Mouse (Mus musculus): Measurements from ENCODE around the gene Klhl22. TPM values are rescaled to one million over a fixed set of nuclear protein-coding genes. Genes with fewer than 3 reads are reported as not detected.

Gene Klhl22
- polyA plus RNA-seq, 1 experiment from 2014 or later: 72.1 TPM

DNA sequence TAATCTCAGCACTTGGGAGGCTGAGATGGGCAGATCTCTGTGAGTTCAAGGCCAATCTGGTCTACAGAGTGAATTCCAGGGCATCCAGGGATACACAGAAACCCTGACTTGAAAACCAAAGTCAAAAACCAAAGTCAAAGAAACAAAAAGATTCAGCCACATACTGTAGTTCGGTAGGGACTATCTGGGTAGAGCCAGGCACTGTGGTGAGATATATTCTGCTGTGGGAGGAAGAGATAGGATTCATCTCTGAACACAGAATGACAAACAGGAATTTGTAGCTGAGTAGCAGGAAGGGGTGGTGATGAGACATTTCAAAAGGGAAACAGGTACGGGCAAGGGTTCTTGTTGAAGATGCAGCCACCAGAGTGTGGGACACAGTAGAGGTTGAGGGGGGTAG is 68.8 kb downstream of the Klhl22 start:
- peaks cover 30% of the 10 kb centered on the region for H3K27me3 ChIP-seq
- no peak overlapping the region for H3K4me3 ChIP-seq
- H3K9me3 ChIP-seq: no peaks in the 10 kb centered on the region
- ATAC-seq (replicated peaks): no peak
- no peak overlapping the region for H3K4me2 ChIP-seq (replicated peaks)
- no peak overlapping the region for H3K27ac ChIP-seq (replicated peaks)
- H3K36me3 ChIP-seq: no peaks in the 10 kb centered on the region
- WGBS: 93% methylated on average over 2 of the region's 2 CpGs
- H3K9ac ChIP-seq (replicated peaks): no peak overlapping the region
- H3K4me1 ChIP-seq: peaks cover 8% of the 10 kb centered on the region

DNA sequence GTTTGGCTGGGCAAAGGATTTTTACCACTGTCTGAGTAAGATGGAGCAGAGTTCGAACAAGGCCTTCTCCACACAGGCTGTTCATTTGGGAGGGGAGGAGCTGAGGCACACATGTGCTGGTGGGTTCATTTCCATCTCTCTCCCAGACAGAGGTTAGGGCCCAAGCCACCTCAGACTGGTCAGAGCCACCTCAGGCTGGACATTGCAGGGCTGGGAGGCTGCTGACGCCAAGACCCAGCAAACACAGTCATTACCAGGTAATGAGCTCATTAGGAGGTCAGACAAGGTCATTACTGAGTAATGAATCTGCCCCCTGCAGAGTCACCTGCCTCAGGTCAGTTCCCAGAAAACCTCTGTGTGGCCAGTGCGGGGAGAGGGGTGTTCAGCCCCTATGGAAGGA is 69.4 kb downstream of the Klhl22 start:
- WGBS: 64% methylated on average over 3 of the region's 3 CpGs
- no peak for ATAC-seq (replicated peaks)
- Histone ChIP-seq H3K27ac (replicated peaks) (no peak overlapping the region), H3K27me3 (peaks cover 35% of the 10 kb centered on the region), H3K4me3 (no peak overlapping the region), H3K9ac (replicated peaks) (no peak overlapping the region), H3K9me3 (no peaks in the 10 kb centered on the region), H3K4me1 (peaks cover 9% of the 10 kb centered on the region), H3K4me2 (replicated peaks) (no peak overlapping the region), H3K36me3 (no peaks in the 10 kb centered on the region)

DNA sequence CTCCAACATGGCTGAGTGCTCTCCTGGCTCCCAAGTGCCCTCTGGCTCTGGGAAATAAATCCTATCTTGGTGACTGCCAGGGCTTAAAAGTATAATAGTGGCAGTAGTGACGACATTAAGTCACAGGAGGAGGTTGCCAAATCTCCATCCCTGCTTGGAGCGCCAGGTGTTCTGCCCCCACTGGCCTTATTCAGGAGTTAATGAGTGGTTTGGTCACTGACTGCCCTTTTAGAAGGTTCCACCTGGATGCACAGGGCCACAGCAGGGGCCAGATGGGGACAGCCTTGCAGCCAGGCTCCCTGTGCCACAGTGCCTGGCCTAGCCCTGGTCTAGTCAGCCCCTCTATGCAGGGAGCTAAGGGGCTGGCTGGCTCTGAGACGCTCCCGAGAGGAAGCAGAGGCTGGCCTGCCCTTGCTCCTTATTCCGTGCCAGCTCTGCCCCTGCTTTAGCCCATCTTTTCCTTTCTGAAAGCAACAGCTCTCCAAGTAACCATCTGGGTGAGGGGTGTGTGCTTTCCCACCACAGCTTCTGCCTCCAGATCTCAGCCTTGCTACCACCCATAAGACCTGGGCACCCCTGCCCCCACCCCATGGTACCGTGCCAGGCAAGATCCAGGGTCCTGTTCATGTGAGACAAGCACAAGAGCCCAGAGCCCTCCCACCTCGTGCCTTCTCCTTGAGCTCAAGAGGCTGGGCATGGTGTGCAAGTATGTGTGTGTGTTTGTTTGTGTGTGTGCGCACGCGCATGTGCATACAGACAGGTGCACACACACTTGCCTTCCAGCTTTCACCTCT is 71.2 kb downstream of the Klhl22 start:
- Histone ChIP-seq H3K4me2 (replicated peaks) (no peak overlapping the region), H3K9ac (replicated peaks) (no peak overlapping the region), H3K36me3 (no peaks in the 10 kb centered on the region), H3K27ac (replicated peaks) (no peak overlapping the region), H3K27me3 (peaks cover 49% of the 10 kb centered on the region), H3K4me1 (peaks cover 13% of the 10 kb centered on the region), H3K9me3 (no peaks in the 10 kb centered on the region), H3K4me3 (no peak overlapping the region)
- WGBS: 45% methylated on average over 10 of the region's 10 CpGs
- ATAC-seq (replicated peaks): no peak

DNA sequence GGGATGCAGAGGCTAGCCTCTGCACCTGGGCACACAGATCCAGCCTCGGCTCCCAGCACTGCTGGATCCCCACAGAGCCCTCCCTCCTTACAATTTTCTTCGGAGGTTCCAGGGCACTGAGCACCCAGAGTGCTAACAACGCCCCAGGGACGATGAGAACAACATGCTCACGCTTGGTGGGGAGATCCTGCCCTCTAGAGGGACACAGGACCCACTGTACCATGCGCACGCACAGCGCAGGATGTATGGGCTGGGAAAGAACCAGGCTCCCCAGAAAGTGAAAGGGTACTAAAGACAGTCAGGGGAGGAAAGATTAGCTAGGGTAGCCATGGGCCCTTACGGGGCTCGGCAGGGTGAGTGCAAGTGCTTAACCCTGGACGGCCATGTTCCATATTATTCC is 72.4 kb downstream of the Klhl22 start:
- no peak for ATAC-seq (replicated peaks)
- 7% methylated on average over 11 of the region's 11 CpGs for WGBS
- peaks cover 59% of the 10 kb centered on the region for H3K27me3 ChIP-seq

DNA sequence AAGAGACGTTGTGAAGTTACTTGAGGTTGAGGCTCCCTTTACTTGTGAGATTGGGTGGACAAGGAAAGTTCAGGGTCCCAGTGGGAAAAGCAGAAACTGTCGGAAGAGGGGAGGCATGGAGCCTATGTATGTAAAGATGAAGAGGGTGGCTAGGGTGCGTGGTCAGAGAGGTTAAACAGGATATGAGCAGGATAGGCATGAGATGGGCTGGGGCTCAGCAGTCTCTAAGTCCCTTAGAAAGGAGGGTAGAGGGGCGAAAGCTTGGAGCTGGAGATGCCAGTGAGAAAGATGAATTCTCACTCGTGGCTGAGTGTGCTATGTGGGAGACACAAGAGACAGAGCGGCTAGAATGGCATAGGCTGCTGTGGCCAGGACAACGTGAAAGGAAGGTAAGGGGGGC is 73.4 kb downstream of the Klhl22 start, which contains the start of gene B830017H08Rik:
Gene B830017H08Rik (plus strand): TSS at position 301 of the 400 bp plus-strand sequence.
- H3K4me1 ChIP-seq: peaks cover 13% of the 10 kb centered on the region
- 17% methylated on average over 7 of the region's 7 CpGs for WGBS
- no peaks in the 10 kb centered on the region for H3K36me3 ChIP-seq
- peak within 1 kb of the TSS; percentile 64 for H3K9ac ChIP-seq (replicated peaks)
- H3K27ac ChIP-seq (replicated peaks): peak within 1 kb of the TSS; percentile 86
- ATAC-seq (replicated peaks): peak; percentile 12; the same call in 1 of the 2 replicates
- peak within 1 kb of the TSS; percentile 61 for H3K4me3 ChIP-seq
- no peaks in the 10 kb centered on the region for H3K9me3 ChIP-seq
- H3K27me3 ChIP-seq: peaks cover 59% of the 10 kb centered on the region
- H3K4me2 ChIP-seq (replicated peaks): peak within 1 kb of the TSS; percentile 85

More for the DNA sequence above, 72.4 kb downstream of the Klhl22 start:
- Histone ChIP-seq H3K27ac (replicated peaks) (no peak overlapping the region), H3K4me3 (no peak overlapping the region), H3K4me2 (replicated peaks) (no peak overlapping the region), H3K9ac (replicated peaks) (no peak overlapping the region), H3K9me3 (no peaks in the 10 kb centered on the region), H3K36me3 (no peaks in the 10 kb centered on the region), H3K4me1 (peaks cover 13% of the 10 kb centered on the region)

DNA sequence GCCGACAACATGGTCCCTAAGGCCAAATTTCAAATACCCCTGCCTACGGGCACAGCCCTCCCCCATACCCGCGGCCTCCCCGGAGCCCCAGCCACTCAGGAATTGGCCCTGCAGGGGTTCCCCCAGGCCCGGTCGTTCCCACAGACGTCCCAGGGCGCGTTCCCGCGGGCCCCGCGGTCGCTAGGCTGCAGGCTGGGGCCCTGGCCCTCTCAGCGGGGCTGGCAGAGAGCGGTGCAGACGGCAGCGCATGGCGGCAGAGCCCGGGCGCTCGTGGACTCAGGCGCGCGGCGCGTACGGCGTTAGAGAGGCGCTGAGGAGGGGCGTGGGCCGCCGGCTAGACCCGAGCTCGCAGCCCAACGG is 73.9 kb downstream of the Klhl22 start:
- peak overlapping the region; percentile 85 for H3K4me2 ChIP-seq (replicated peaks)
- H3K36me3 ChIP-seq: no peaks in the 10 kb centered on the region
- peak overlapping the region; percentile 61 for H3K4me3 ChIP-seq
- WGBS: under 1% methylated on average over 37 of the region's 37 CpGs
- H3K27ac ChIP-seq (replicated peaks): peak overlapping the region; percentile 86
- peak overlapping the region; percentile 64 for H3K9ac ChIP-seq (replicated peaks)
- peaks cover 59% of the 10 kb centered on the region for H3K27me3 ChIP-seq
- peak; percentile 79 for ATAC-seq (replicated peaks)
- no peaks in the 10 kb centered on the region for H3K9me3 ChIP-seq
- peaks cover 13% of the 10 kb centered on the region for H3K4me1 ChIP-seq

DNA sequence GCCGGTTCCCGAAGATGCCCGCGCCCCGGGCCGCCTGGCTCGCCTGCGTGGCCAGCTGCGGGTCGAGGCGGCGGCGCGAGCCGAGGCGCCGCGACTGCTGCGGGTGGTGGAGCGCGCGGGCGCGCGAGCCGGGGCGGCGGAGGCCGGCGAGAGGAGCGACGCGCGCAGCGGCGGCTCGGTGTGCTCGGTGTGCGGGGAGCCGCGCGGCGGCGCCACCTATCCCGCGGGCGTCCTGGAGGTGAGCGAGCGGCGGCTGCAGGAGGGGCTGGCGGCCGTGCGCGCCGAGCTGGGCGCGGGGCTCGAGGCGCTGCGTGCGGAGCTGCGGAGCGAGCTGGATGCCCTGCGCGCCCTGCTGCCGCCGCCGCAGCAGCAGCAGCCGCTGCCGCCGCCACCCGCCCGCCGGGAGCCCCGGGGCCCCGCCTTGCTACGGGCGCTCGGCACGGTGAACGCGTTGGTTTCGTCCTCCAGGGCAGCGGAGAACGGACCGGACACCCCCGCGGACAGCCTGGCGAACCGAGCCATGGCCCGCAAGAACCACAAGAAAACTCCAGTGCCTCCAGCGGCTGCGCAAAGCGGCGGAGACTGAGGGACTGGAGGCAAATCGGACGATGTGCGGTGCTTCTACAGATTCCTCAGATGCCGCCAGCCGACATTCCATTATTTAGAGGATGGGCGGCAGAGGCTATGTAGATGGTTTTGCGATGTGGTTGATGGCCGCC is 74.4 kb downstream of the Klhl22 start:
- Histone ChIP-seq H3K27me3 (peaks cover 59% of the 10 kb centered on the region), H3K9ac (replicated peaks) (peak overlapping the region; percentile 64), H3K36me3 (0 out of 2 replicates have a peak, but pooled peaks cover 4% of the 10 kb centered on the region), H3K9me3 (no peaks in the 10 kb centered on the region), H3K4me1 (peaks cover 13% of the 10 kb centered on the region), H3K27ac (replicated peaks) (peak overlapping the region; percentile 86), H3K4me2 (replicated peaks) (peak overlapping the region; percentile 85), H3K4me3 (peak overlapping the region; percentile 61)
- ATAC-seq (replicated peaks): peak; percentile 74
- WGBS: under 1% methylated on average over 91 of the region's 103 CpGs

DNA sequence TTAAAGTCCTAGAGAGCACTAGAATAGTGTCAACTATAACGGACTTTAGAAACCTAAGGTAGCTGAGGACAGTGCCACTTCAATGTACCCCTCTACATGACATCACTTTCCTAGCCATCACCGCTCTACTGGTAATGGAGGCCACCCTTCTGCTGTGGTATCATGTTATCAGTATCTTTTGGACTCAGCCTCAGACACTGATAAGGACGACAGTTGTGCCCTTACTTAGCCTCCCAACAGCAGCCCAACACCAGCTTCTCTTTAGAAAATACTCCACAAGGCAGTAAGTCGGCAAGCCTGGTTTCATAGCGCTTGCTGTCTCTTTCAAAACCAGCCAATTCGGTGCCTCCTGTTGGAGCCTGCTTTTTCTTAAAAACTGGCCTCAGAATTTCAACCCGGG is 75.1 kb downstream of the Klhl22 start:
- Histone ChIP-seq H3K36me3 (0 out of 2 replicates have a peak, but pooled peaks cover 4% of the 10 kb centered on the region), H3K4me3 (peak overlapping the region; percentile 61), H3K9me3 (no peaks in the 10 kb centered on the region), H3K27ac (replicated peaks) (peak overlapping the region; percentile 86), H3K9ac (replicated peaks) (peak overlapping the region; percentile 64), H3K4me1 (peaks cover 13% of the 10 kb centered on the region), H3K4me2 (replicated peaks) (peak overlapping the region; percentile 85), H3K27me3 (peaks cover 59% of the 10 kb centered on the region)
- peak; percentile 3; the same call in 1 of the 2 replicates for ATAC-seq (replicated peaks)
- WGBS: 46% methylated on average over 7 of the region's 7 CpGs

DNA sequence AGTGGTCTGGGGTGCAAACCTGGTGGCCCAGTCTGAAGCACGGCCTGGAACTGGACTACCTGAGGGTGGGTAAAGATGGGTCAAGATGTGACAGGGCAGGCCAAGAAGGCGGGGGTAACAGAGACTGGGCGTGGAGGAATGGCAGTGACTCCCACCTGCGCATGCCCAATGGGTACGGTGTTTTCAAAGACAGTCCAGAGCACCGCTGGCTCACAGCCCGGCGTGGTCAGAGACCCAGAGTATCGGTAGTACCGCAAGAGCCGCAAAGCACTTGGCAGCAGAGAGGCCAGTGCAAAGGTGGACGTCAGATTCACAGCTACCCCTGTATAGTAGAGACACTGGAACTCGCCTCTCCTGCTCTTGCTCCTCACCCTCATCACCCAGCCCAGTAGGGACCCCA is 76.1 kb downstream of the Klhl22 start:
- H3K9ac ChIP-seq (replicated peaks): no peak overlapping the region
- H3K9me3 ChIP-seq: no peaks in the 10 kb centered on the region
- no peak overlapping the region for H3K4me3 ChIP-seq
- peaks cover 13% of the 10 kb centered on the region for H3K4me1 ChIP-seq
- no peak overlapping the region for H3K4me2 ChIP-seq (replicated peaks)
- H3K36me3 ChIP-seq: 0 out of 2 replicates have a peak, but pooled peaks cover 4% of the 10 kb centered on the region
- ATAC-seq (replicated peaks): no peak
- no peak overlapping the region for H3K27ac ChIP-seq (replicated peaks)
- WGBS: 44% methylated on average over 13 of the region's 13 CpGs
- H3K27me3 ChIP-seq: peaks cover 57% of the 10 kb centered on the region

DNA sequence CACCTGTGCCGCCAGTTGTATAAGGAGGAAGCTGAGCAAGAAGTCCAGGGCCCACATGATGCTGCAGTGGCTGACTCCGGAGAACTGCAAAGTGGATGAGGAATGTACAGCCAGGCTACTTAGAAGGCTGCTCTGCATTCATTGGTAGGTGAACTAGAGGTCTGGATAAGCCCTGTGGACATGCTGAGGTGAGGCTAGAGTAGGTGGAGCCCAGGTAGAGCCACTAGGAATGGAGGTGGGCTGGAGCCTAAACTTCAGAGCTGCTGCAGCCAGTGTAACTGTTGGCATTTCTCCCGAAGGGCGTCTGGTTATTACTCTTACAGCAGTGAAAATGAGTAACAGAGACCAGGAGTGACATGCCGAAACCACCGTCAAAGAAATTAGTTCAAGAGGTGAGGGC is 78.6 kb downstream of the Klhl22 start, which contains the start of gene Car15:
Gene Car15 (minus strand): TSS at position 314 of the 400 bp plus-strand sequence.
- H3K9ac ChIP-seq (replicated peaks): no peak within 1 kb of the TSS
- H3K9me3 ChIP-seq: no peaks in the 10 kb centered on the region
- H3K36me3 ChIP-seq: peaks cover 28% of the 10 kb centered on the region
- H3K27ac ChIP-seq (replicated peaks): no peak within 1 kb of the TSS
- no peak for ATAC-seq (replicated peaks)
- H3K4me1 ChIP-seq: peaks cover 7% of the 10 kb centered on the region
- H3K4me3 ChIP-seq: no peak within 1 kb of the TSS
- WGBS: 81% methylated on average over 6 of the region's 6 CpGs
- H3K4me2 ChIP-seq (replicated peaks): no peak within 1 kb of the TSS
- H3K27me3 ChIP-seq: peaks cover 31% of the 10 kb centered on the region

DNA sequence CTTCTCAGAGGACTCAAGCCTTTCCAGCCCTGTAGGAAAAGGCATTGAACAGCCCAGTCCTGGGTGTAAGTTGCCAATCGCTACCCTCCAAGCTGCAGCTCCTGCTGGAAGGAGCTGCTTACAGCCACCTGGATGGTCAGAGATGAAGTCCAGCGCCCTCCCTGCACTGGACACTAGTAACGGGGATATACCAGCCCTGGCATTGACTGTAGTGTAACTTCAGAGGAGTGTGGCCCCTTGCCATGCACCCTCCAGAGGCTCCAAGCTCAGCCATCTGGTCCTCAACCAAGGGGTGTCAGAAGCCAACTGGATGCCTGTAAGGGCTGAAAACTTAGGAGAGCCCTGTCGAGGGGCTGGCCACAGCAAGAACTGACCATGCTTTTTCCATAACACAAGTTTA is 80.6 kb downstream of the Klhl22 start:
- no peak overlapping the region for H3K4me2 ChIP-seq (replicated peaks)
- no peak overlapping the region for H3K27ac ChIP-seq (replicated peaks)
- peaks cover 16% of the 10 kb centered on the region for H3K27me3 ChIP-seq
- H3K4me1 ChIP-seq: no peaks in the 10 kb centered on the region
- no peak overlapping the region for H3K9ac ChIP-seq (replicated peaks)
- ATAC-seq (replicated peaks): no peak
- H3K36me3 ChIP-seq: peaks cover 47% of the 10 kb centered on the region
- WGBS: 72% methylated on average over 4 of the region's 4 CpGs
- H3K9me3 ChIP-seq: no peaks in the 10 kb centered on the region
- no peak overlapping the region for H3K4me3 ChIP-seq

DNA sequence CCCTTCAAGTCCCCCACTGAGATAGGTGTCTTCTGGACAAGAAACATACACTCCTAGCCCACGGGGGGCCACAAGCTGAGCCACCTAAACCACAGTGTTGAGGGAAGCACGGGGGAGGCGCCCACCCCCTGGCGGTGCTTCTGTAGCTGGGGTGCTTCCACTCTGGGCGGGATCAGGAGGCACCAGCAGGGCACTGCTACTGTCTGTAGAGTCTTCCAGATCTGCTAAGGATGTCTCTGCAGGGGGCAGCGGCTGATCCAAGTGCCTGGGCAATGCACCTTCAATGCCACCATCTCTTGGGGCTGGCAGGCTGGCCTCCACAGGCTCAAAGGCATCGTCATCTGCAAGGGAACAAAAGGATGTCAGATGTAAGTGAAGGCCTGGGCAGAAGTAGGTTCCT is 83.0 kb downstream of the Klhl22 start:
- Histone ChIP-seq H3K4me3 (no peak overlapping the region), H3K4me2 (replicated peaks) (no peak overlapping the region)
- WGBS: 94% methylated on average over 7 of the region's 7 CpGs

More for the DNA sequence above, 83.0 kb downstream of the Klhl22 start:
- H3K36me3 ChIP-seq: peaks cover 70% of the 10 kb centered on the region
- H3K27ac ChIP-seq (replicated peaks): no peak overlapping the region
- H3K9me3 ChIP-seq: no peaks in the 10 kb centered on the region
- ATAC-seq (replicated peaks): no peak
- no peak overlapping the region for H3K9ac ChIP-seq (replicated peaks)
- H3K27me3 ChIP-seq: no peaks in the 10 kb centered on the region
- H3K4me1 ChIP-seq: no peaks in the 10 kb centered on the region
